Mouse (Mus musculus): ENCODE data around the gene Stx8.

Gene Stx8

GRCm38 (mm10) chr11:68036133-68036959 is 70.4 kb downstream of the Stx8 start:
- no peak for DNase-seq (ENCODE audit: low spot score)

DNA sequence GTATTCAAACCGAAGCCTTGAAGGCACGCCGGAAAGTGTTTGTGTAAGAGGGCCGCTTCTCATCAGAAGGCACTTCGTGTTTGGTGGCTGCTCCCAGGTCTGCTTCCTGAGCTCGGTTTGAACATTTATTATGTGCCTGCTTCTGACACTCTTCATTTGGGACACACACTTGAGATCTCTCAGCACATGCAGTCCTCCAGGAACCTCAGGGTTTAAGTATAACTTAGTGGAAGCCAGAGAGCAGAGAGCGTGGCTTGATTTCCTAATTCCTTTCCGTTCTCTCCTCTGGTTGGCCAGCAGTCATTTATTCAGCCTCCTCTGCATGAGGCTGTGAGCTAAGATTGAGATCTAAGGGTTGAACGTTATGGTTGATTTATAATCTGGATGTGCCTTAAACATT is 71.1 kb downstream of the Stx8 start:
- no peak for DNase-seq (ENCODE audit: low spot score)

- no peak for DNase-seq (ENCODE audit: low spot score)
Measured at GRCm38 (mm10) chr11:68038101-68038500, 72.1 kb downstream of the Stx8 start.

- DNase-seq (ENCODE audit: low spot score), result no peak
Measured at GRCm38 (mm10) chr11:68044181-68044580, 78.2 kb downstream of the Stx8 start.

- DNase-seq (ENCODE audit: low spot score), result no peak
Measured at GRCm38 (mm10) chr11:68046916-68047315, 80.9 kb downstream of the Stx8 start.

DNA sequence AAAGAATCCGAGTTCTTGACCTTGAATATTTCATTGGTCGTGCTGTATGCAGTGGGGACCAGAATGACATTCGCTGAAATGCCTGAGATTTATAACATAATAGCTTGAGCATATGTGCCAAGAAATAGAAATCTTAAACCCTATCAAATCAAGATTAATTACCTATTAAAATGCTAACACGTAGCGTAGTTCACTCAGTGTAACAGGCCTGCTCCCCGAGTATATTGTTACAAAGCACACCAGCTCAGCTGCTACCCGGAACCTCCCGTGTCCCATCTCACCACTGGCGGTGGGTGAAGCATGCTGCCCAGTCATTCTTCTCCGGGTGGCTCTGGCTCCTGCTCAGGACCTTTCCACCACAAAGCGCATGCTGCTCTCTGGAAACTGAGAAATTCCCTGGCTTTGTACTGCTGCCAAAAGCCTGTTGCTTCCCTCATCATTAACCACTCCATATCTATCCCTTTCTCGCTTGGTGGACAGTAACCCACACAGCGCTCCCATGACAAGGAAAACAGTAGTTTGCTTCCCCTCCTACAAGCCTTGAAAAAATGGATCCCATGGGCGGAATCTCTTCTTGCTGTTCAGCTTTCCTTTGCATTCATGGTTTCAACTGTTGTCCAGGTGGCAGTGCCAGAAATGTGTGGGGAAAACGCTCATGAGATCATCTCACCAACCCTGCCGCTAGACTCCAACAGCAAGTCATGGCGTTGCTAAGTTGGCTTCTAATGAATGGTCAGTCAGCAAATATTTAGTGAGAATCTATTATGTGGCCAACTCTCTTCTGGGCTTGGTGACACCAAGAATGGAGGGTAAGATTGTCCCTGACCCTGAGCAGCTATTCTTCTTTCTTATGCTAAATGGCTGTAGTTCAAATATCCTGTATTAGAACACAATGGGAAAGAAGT is 83.5 kb downstream of the Stx8 start:
- no peak for DNase-seq (ENCODE audit: low spot score)

- DNase-seq (ENCODE audit: low spot score), result no peak
Measured at GRCm38 (mm10) chr11:68050725-68051124, 84.7 kb downstream of the Stx8 start.

DNA sequence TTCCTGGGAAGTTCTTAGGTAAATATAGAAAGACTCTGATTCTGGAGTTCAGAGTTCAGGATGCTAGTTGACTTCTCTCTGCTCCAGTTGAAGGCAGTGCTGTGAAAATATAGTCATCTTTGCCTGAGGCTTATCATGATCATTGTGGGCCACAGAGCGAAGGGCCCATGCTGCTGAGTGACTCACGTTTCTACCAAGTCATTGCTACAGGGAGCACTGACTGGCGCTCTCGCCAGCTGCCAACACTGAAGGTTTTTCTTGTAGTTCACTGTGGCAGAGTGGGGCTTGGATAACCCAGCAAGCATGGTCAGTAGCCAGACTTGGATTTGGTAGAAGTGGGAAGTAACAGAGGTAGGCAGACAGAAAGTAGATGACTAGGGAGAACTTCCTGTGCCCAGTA is 85.3 kb downstream of the Stx8 start:
- DNase-seq (ENCODE audit: low spot score), result no peak

- DNase-seq (ENCODE audit: low spot score), result no peak
Measured at GRCm38 (mm10) chr11:68058466-68059201, 92.6 kb downstream of the Stx8 start.

DNA sequence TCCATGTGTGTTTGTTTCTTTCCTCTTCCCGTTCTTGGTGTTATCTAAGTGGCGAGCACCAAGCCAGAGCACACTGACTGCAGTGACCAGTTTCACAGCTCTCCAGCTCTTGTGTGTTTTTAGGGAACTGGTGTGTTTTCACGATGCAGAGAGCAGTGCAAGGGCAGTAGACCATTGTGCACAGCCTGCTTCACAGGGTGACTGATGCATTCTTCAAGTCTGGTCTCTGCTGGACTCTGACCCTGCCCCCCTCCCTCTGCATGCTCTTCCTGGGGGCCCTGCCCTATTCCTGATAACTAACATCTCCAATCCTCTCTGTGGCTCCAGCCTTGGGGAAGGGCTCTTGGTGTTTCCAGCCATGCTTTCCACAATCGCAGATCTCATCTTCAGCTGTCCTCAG is 94.7 kb downstream of the Stx8 start:
- DNase-seq (ENCODE audit: low spot score), result no peak

- DNase-seq (ENCODE audit: low spot score), result no peak
Measured at GRCm38 (mm10) chr11:68062116-68062515, 96.1 kb downstream of the Stx8 start.

GRCm38 (mm10) chr11:68067806-68068205 is 101.8 kb downstream of the Stx8 start:
- no peak for DNase-seq (ENCODE audit: low spot score)

DNA sequence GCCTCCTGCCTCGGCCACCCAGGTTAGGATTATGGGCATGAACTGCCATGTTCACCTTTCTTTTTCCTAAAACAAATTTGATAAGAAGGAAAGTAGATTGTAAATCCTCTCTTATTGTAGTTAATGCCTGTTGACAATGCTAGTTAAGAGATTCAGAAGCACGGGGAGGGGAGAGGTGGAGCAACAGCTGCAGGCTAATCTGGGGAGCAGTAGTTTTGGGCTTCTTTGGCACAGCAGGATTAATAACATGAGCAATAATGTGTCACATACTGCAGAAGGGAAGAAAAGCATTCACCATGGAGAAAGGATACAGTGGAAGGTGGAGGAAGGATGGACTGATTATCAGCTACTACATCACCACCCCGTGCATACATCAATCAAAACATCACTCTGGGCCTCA is 104.1 kb downstream of the Stx8 start:
- DNase-seq (ENCODE audit: low spot score), result no peak

- no peak for DNase-seq (ENCODE audit: low spot score)
Measured at GRCm38 (mm10) chr11:68071836-68072235, 105.8 kb downstream of the Stx8 start.

DNA sequence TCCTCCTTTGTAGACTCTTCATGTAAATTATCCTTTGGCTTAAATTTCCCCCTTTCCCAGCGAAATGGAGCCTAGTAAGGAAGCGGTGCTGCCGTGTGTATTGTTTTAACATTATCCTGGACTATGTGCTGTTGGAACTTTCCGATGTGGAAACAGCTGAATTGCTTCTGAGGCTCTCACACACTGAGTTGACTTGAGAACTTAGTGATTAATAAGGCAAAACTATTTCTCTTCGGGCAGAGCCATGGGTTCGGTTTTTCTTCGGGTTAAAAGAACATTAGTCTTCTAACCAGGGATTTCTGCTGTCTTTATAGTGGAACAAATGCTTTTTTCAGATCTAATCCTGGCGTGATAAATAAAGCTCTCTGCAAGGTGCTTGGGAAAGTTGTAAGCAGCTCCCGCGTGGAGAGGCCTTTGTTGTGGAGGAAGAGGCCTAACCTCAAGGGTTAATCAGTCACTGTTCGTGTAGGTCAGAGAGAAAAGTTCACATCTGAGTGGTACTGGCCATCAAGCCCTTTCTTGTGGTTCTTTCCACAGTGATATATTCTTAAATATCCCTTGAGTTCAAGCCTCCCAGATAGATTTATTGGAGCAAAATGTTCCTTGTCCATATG is 106.7 kb downstream of the Stx8 start:
- no peak for DNase-seq (ENCODE audit: low spot score)

DNA sequence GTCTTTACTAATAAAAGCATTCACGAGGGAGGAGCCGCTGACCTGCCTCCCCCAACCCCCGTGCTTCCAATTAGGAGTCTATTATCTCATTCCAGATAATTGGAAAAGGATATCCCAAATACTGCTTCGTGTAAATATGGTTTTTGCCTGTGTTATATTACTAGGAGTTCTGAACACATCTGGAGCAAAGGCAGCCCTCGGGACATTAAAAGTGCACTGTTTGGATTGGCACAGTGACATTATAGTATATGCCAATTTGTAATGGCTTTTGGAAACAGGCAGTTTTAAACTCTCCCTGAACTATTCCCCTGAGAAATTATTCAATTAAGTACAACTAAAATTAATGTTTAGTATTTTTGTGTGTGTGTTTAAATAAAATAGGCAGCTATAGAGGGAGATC is 108.7 kb downstream of the Stx8 start:
- no peak for DNase-seq (ENCODE audit: low spot score)

- no peak for DNase-seq (ENCODE audit: low spot score)
Measured at GRCm38 (mm10) chr11:68075331-68075730, 109.3 kb downstream of the Stx8 start.

DNA sequence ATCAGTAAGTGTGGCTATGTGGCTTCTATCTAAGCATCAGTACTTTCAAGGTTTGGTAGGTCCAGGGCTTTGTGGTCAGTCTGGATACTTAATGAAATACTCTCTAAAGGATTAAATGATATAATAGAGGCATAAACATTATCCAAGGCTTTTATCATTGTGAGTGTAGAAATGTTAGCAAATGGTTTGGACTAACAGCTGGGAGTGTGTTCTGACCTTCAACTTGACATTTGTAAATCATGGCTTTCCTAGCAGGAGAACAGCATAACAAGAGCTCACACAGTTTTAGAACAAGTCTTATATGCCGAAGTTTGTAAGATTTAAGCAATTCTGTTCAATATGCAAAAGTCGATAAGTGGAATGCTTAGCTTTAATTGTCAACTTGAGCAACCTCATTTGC is 113.8 kb downstream of the Stx8 start:
- no peak for DNase-seq (ENCODE audit: low spot score)

DNA sequence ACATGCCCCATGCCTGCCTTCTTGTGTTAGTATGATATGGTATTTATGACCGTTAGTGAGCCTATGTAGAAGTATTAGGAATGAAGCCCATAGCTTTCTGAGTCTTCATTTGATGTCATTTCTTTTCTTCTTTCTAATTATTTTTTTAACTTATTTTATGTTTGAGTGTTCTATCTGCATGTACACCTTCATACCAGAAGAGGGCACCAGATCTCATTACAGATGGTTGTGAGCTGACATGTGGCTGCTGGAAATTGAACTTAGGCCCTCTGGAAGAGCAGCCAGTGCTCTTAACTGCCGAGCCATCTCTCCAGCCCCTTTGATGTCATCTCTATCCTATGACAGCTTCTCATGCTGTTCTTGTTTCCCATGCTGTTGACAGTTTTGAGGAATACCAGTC is 115.0 kb downstream of the Stx8 start:
- no peak for DNase-seq (ENCODE audit: low spot score)

DNA sequence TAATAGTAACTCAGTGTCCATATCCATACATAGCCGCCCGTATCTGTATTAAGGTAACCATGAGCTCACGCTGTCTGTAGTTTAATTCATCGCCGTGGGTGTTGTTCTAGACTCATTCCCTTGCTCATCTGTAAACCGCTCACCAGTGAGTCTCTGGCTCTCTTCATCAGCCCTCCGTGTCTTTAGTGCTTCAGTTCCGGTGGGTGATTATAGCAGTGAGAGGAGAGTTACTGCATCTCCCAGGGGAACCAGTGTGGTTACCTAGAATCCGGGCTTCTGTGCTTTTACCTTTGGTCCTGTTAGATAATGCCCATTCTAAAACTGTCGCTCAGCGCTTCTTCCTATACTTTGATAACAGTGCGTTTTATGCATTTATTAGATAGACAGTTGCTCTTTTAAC is 116.8 kb downstream of the Stx8 start:
- no peak for DNase-seq (ENCODE audit: low spot score)

DNA sequence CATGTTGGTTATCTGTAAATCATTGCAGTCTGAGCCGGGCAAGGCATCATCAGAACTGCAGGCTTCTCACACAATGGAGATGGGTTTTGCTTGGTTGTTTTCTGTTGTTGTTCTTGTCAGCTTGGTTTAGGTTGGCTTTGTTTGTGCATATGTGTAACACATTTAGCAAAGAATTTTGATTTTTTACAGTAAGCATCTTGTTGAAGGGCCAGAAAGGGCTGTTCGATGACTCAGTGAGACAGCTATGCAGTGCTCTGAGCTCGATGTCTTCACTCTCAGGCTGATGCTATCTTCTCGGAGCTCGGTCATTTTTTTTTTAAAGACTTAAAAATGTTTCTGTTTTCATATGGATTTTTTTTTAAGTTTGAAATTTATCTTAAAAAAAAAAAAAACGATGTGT is 117.6 kb downstream of the Stx8 start:
- no peak for DNase-seq (ENCODE audit: low spot score)

DNA sequence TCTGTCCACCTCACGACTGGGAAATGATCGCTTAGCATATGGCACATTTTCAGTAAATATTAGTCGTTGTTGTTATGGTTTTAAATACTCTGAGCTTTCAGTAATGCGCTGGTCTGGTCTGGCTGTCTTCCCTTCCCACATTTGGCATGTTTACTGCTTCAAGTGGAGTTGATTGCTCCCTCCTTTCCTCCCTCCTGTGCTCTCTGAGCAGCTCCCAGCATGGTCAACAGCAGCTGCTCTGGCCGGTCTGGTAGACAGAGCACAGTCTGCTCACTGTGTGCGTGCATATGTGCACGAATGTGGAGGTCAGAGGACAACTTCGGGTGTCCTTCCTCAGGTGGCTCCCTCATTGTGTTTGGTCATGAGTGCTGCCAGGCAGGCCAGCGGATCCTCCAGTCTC is 120.2 kb downstream of the Stx8 start:
- no peak for DNase-seq (ENCODE audit: low spot score)
